Mouse (Mus musculus) cerebellum, adult 2 months (tissue): ENCODE results near the gene Gm28845. TPM values are rescaled to one million over a fixed set of nuclear protein-coding genes. Genes with fewer than 3 reads are reported as not detected.

Source experiments
- DNase-seq, 2 experiments: peaks; one replicate each; pipeline ENCODE4 v3.0.0; 2021
- H3K27ac ChIP-seq: fragments of 200-500 bp; 2 replicates; pipeline ENCODE4 v1.5.1; 2012; ENCODE audit warnings: low read length, control low read depth, inconsistent platforms; ENCODE audit not compliant: insufficient read depth
- H3K27me3 ChIP-seq: fragments of 200-500 bp; 2 replicates; pipeline ENCODE4 v1.6.1; 2012; ENCODE audit warnings: inconsistent platforms, mild to moderate bottlenecking, low read length, moderate library complexity; ENCODE audit not compliant: control insufficient read depth, insufficient read depth
- H3K4me1 ChIP-seq: fragments of 200-500 bp; 2 replicates; pipeline ENCODE4 v1.6.1; 2011; ENCODE audit warnings: low read length; ENCODE audit not compliant: control insufficient read depth, insufficient read depth
- H3K4me3 ChIP-seq: fragments of 200-500 bp; replicated peaks from 2 replicates; pipeline ENCODE3; 2011; ENCODE audit warnings: mild to moderate bottlenecking, low read depth, low read length, control low read depth; ENCODE audit not compliant: insufficient read depth
- CTCF ChIP-seq: fragments of 200-500 bp; IDR thresholded peaks from 2 replicates; pipeline ENCODE4 v1.5.1; 2011; ENCODE audit warnings: low read depth, mild to moderate bottlenecking, control low read depth, low read length, moderate library complexity, borderline replicate concordance; ENCODE audit not compliant: insufficient read depth
- POLR2A ChIP-seq: fragments of 200-500 bp; IDR thresholded peaks from 2 replicates; pipeline ENCODE4 v1.6.1; 2011; ENCODE audit warnings: low read length, control low read depth, borderline replicate concordance; ENCODE audit not compliant: insufficient read depth
- WGBS: fragments of 180-500 bp; shearing (Covaris S2); methylation state at CpG from one replicate; pipeline ENCODE4 v1.1.7; 2018; 5-methylcytosine and 5-hydroxymethylcytosine counted together
- polyA plus RNA-seq: library from polyadenylated mRNA; depleted of rRNA; stranded (reverse); fragments of >200 nt; gene quantifications from 2 replicates; pipeline ENCODE4 v1.2.3, GENCODE M21; 2012

Gm28845 gene
- polyA plus RNA-seq, 1 experiment, result 1.0 TPM

DNA sequence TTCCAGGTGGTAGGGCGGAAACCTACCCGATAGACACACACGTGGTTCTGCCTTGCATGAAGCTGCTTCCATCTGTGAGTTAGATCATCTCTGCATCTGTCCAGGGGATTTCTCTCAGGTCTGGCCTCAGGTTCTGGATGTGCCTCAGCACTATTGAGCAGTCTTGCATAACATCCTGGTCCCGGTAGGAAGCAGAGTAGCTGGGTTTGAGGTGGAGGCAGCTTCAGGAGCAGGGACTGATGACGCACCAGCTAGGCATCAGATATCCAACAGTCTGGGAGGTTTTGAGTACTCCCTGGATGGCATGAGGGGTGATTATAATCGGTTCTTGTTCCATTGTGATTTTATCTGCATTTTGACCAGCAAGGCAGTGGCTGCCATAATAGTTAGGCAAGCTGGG lies 18.2 kb upstream of the Gm28845 start:
- DNase-seq, result no peak
- H3K27me3 ChIP-seq, result no peaks in the 10 kb centered on the region
- 82% methylated on average over 6 of the region's 6 CpGs for WGBS
- no peak overlapping the region for H3K27ac ChIP-seq
- no peak overlapping the region for H3K4me3 ChIP-seq
- TF ChIP-seq POLR2A (no peak), CTCF (no peak)
- H3K4me1 ChIP-seq, result no peaks in the 10 kb centered on the region

DNA sequence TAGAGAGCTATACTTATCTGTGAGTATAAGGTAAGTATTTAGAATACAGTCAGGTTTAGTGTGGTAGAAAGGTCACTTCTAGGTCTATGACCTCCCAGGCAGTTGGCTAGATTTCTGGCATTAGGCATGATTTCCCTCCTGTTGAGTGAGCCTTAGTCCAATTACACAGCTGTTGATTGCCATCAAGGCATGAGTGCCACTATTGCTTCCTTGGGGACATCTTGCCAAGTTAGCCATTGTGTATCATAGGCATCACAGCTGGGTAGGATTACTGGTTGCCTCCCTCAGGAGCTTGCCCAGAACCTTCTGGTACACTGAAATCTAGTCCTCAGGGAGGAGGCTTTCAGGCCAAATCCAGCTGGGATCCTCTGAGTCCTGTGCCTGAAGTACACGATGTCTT lies 13.5 kb upstream of the Gm28845 start:
- WGBS, result 42% methylated on average over 1 of the region's 1 CpGs
- Histone ChIP-seq H3K4me1 (no peaks in the 10 kb centered on the region), H3K27ac (no peak overlapping the region), H3K4me3 (no peak overlapping the region), H3K27me3 (no peaks in the 10 kb centered on the region)
- no peak for TF ChIP-seq CTCF
- TF ChIP-seq POLR2A, result no peak
- no peak for DNase-seq

DNA sequence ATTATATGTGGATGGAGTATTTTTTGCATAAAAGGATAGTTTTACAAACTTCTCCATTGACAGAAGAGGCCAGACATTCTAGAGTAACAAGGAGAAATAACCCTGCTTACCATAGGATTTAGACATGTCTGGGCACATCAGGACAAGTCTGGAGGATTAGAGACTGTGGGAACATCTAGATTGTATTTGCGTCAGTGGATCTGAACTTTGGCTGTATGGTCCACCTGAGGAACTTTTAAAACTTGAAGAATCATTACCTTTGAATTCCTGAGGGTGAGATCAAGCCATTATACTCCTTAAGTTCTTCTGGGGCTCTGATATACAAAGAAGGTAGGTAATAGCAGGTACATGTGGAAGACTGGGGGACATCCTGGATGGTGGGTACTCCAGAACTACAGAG lies 12.3 kb upstream of the Gm28845 start:
- 94% methylated on average over 1 of the region's 1 CpGs for WGBS
- TF ChIP-seq CTCF, result no peak
- TF ChIP-seq POLR2A, result no peak
- Histone ChIP-seq H3K4me1 (no peaks in the 10 kb centered on the region), H3K4me3 (no peak overlapping the region), H3K27ac (no peak overlapping the region), H3K27me3 (no peaks in the 10 kb centered on the region)
- DNase-seq, result no peak

DNA sequence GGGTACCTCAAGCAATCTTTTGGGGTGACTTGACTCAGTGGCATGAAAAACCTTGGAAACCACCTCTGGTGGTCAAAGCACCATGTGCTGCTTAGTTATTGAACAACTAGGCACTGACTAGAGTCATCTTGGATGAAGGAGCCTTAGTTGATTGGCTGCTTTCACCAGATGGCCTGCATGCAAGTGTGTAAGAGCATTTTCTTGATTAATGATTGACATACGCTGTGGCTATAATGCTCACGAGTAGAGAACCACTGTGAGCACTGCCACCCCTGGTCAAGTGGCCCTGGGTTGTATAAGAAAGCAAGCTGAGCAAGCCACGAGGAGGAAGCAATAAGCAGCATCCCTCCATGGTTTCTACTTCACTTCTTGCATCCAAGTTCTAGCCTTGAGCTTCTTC lies 10.9 kb upstream of the Gm28845 start:
- no peak for TF ChIP-seq POLR2A
- no peak for TF ChIP-seq CTCF
- H3K4me1 ChIP-seq, result no peaks in the 10 kb centered on the region

DNA sequence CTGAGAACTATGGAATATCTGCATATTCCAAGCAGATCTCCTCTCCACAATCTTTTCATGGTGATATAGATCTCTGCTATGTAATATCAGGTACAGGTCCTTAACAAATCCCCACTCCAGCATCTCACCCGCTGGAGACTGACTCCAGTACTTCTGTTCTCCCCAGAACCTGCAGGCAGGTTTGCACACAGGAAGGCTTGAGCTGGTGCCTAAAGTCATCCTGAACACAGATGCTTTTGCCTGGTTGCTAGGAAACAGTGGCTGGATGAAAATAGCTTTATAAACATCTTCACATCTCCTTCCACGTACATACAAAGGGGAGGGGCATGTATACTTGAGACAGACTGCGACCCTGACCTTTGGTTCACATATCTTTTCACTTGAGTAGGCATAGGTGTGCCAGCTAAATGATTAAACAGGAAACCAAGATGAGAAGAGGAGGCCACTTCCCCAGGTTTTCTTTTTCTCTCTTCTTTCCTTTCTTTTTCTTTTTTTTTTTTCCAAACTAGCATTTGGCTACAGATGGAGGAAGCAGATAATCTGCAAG lies 10.3 kb upstream of the Gm28845 start:
- DNase-seq, result no peak
- Histone ChIP-seq H3K27ac (no peak overlapping the region), H3K27me3 (no peaks in the 10 kb centered on the region), H3K4me3 (no peak overlapping the region), H3K4me1 (no peaks in the 10 kb centered on the region)
- WGBS, result 67% methylated on average over 3 of the region's 3 CpGs
- no peak for TF ChIP-seq CTCF
- no peak for TF ChIP-seq POLR2A

More for the DNA sequence above, 10.9 kb upstream of the Gm28845 start:
- DNase-seq, result no peak
- 77% methylated on average over 3 of the region's 3 CpGs for WGBS
- H3K27ac ChIP-seq, result no peak overlapping the region
- no peak overlapping the region for H3K4me3 ChIP-seq
- no peaks in the 10 kb centered on the region for H3K27me3 ChIP-seq

DNA sequence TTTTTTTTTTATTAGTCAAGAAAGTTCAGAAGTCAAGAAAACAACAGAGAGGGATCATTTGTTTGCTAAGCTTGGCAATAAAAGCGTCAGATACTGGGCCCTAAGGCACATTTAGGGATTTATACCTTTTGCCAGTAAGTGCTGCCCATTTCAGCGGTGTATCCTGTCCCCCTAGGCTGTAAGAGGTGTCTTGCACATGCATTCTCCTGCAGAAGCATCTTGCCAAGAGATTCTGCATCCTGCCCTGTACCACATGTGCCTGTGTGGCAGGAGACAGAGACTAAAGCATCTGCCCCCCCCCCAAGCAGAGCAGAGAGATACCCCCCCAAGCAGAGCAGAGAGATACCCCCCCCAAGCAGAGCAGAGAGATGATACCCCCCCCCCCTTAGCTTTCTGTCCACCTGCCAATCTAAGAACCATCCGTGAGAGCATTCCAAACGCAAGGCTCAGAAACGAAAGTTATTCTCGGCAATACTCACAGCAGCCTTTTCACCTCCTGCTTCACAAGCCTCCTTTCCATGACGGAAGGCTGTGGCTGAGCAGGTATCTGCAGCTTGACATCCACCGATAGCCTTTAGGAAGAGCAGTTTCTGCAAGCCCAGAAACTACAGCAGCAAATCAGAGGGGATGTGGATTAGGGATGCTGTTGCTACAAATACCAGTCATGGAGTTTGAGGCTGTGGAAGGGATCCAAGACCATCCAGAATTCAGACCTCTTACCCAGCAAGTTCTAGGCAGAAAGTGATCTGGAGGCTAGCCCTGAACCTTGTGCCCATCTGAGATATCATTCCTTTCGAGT lies 3.4 kb upstream of the Gm28845 start, which contains the start of gene D630023F18Rik:
TSS of gene D630023F18Rik (minus strand) at position 641 of the 799 bp plus-strand sequence.
- no peaks in the 10 kb centered on the region for H3K4me1 ChIP-seq
- WGBS, result 11% methylated on average over 9 of the region's 9 CpGs
- peak within 1 kb of the TSS; percentile 77 for H3K4me3 ChIP-seq
- H3K27me3 ChIP-seq, result no peaks in the 10 kb centered on the region
- DNase-seq, result peak in 1 of 2 experiments; percentile 7
- no peak within 1 kb of the TSS for H3K27ac ChIP-seq
- TF ChIP-seq POLR2A (no peak), CTCF (no peak)

DNA sequence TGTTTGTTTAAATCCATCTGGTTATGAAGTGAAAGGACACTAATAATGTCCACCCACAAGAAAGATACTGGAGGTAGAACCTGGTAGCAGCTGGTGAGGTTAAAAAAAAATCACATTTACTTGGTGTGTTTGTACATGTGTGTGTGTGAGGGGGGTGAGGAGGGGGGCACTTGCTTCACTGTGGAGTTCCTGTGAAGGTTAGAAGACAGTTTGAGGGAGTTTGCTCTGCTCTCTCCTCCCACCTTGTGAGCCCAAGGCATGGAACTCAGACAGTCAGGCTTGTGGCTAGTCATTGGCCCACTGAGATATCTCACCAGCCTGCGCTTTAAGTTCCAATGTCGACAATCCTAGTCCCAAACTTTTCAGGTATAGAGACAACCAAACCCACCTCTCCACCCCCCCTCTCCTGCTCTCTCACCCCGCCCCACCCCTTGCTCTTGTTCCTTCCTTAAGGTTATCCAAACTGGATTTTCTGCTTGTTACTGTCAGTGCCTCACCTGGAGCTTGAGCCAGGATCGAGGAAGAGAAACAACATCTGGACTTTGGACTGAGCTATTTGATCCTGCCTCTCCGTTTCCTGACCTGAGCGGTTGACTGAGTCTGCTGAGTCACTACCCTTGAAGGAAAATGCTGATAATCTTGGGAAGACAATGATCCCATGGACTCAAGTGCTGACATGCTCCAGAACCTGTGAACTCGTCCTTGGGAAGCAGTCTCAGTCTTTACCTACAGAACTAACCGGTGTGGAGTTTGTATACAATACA lies 1.0 kb downstream of the Gm28845 start:
- DNase-seq, result no peak
- no peaks in the 10 kb centered on the region for H3K4me1 ChIP-seq
- H3K27me3 ChIP-seq, result no peaks in the 10 kb centered on the region
- TF ChIP-seq CTCF, result no peak
- no peak for TF ChIP-seq POLR2A
- H3K4me3 ChIP-seq, result no peak overlapping the region
- H3K27ac ChIP-seq, result no peak overlapping the region
- 80% methylated on average over 8 of the region's 8 CpGs for WGBS

DNA sequence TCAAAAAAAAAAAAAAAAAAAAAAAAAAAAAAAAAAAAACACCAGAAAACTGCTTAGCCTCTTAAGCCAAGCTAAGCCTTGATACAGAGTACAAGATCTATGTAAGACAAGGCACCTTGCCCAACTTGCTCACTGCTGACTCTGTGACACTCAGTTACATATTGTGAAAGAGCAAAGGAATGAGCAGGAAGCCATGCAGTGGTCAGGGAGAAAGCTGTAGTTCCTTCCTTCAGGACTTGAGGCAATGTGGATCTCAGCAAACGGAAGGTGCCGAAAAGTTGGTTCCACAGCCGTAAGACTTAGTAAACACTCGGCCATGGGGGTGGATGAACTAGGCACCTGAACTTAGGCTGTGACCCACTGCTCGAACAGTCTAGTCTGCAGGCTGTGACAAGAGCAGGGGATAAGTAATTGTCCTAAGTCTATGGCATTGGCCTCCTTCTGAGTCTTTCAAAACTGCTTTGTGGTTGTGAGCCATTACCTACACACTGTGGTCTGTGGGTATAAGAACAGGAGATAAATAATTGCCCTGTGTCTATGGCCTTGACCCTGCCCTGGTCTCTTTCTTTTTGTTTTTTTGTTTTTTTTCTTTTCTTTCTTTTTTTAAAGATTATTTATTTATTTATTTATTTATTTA lies 5.7 kb downstream of the Gm28845 start:
- no peak for TF ChIP-seq POLR2A
- TF ChIP-seq CTCF, result no peak
- DNase-seq, result no peak
- Histone ChIP-seq H3K27me3 (no peaks in the 10 kb centered on the region), H3K27ac (no peak overlapping the region), H3K4me3 (no peak overlapping the region), H3K4me1 (no peaks in the 10 kb centered on the region)
- WGBS, result 96% methylated on average over 5 of the region's 5 CpGs
